Comparison of ENCODE assay signal across 8 mouse cellular contexts in genomic region chr17:87797688-87798291, GRCm38 (mm10). TPM values are rescaled to one million over a fixed set of nuclear protein-coding genes. Genes with fewer than 3 reads are reported as not detected.
DNase-seq lines count a peak whose midpoint lies in the region; ATAC-seq lines count a peak whose summit lies in the region.

Gene Kcnk12 (minus strand): TSS chr17:87797994.

- no peaks in the 10 kb centered on the region for H3K36me3 ChIP-seq in embryonic facial prominence, embryonic 12.5 days
- H3K36me3 ChIP-seq in hindbrain, embryonic 12.5 days: no peaks in the 10 kb centered on the region
- no peaks in the 10 kb centered on the region for H3K36me3 ChIP-seq in stomach, embryonic 14.5 days (ENCODE audit: control insufficient read depth, insufficient read depth, low read length)

- peak; percentile 68 for ATAC-seq in embryonic facial prominence, embryonic 12.5 days (ENCODE audit: insufficient number of reproducible peaks, insufficient read depth, low FRiP score, low TSS enrichment)
- peak; percentile 75 for ATAC-seq in hindbrain, embryonic 12.5 days (ENCODE audit: low FRiP score)
- ATAC-seq in stomach, embryonic 14.5 days (ENCODE audit: insufficient number of reproducible peaks, insufficient read depth, low FRiP score, low read depth): peak; percentile 51; the same call in 1 of the 2 replicates

- H3K9ac ChIP-seq in embryonic facial prominence, embryonic 12.5 days: 0 out of 2 replicates have a peak within 1 kb of the TSS, but pooled peaks have one; percentile 8
- peak within 1 kb of the TSS; percentile 23 for H3K9ac ChIP-seq in hindbrain, embryonic 12.5 days
- H3K9ac ChIP-seq in stomach, embryonic 14.5 days (replicated peaks; ENCODE audit: low read depth, low read length): no peak within 1 kb of the TSS

- H3K4me3 ChIP-seq in embryonic facial prominence, embryonic 12.5 days: peak within 1 kb of the TSS; percentile 45
- peak within 1 kb of the TSS; percentile 40 for H3K4me3 ChIP-seq in hindbrain, embryonic 12.5 days
- H3K4me3 ChIP-seq in stomach, embryonic 14.5 days (ENCODE audit: low read depth, low read length): peak within 1 kb of the TSS; percentile 38

- peak; percentile 78 for DNase-seq in ES-CJ7 (ENCODE audit: low read depth, low spot score)
- peak; percentile 69 for DNase-seq in adrenal gland, postnatal 14 days
- peak; percentile 75 to 77 for DNase-seq in layer of hippocampus, postnatal 25 days (ENCODE audit: extremely low spot score in 1 of 2, low spot score in 1 of 2)
- peak; percentile 65 for DNase-seq in mesoderm, embryonic 11.5 days (ENCODE audit: low read depth, low spot score)
- no peak for DNase-seq in urinary bladder, postnatal 36 days (ENCODE audit: low spot score in 2 of 2)

- peaks cover 70% of the 10 kb centered on the region for H3K27me3 ChIP-seq in embryonic facial prominence, embryonic 12.5 days
- H3K27me3 ChIP-seq in hindbrain, embryonic 12.5 days: peaks cover 80% of the 10 kb centered on the region
- peaks cover 55% of the 10 kb centered on the region for H3K27me3 ChIP-seq in stomach, embryonic 14.5 days (ENCODE audit: control insufficient read depth, insufficient read depth, low read length)

- H3K9me3 ChIP-seq in embryonic facial prominence, embryonic 12.5 days: no peaks in the 10 kb centered on the region
- H3K9me3 ChIP-seq in hindbrain, embryonic 12.5 days (replicated peaks): no peaks in the 10 kb centered on the region
- no peaks in the 10 kb centered on the region for H3K9me3 ChIP-seq in stomach, embryonic 14.5 days (ENCODE audit: control insufficient read depth, low read depth, low read length)

- H3K4me1 ChIP-seq in embryonic facial prominence, embryonic 12.5 days: peaks cover 15% of the 10 kb centered on the region
- peaks cover 25% of the 10 kb centered on the region for H3K4me1 ChIP-seq in hindbrain, embryonic 12.5 days
- no peaks in the 10 kb centered on the region; the same call in 1 of the 2 replicates for H3K4me1 ChIP-seq in stomach, embryonic 14.5 days (ENCODE audit: control insufficient read depth, insufficient read depth, low read length)

- under 1% methylated on average over 44 of the region's 46 CpGs for WGBS in embryonic facial prominence, embryonic 12.5 days
- WGBS in hindbrain, embryonic 12.5 days: 0% methylated on average over 44 of the region's 46 CpGs
- under 1% methylated on average over 45 of the region's 46 CpGs for WGBS in stomach, embryonic 14.5 days

- no peak within 1 kb of the TSS for H3K27ac ChIP-seq in embryonic facial prominence, embryonic 12.5 days
- no peak within 1 kb of the TSS for H3K27ac ChIP-seq in hindbrain, embryonic 12.5 days
- H3K27ac ChIP-seq in stomach, embryonic 14.5 days (ENCODE audit: low read length): no peak within 1 kb of the TSS

- H3K4me2 ChIP-seq in embryonic facial prominence, embryonic 12.5 days (replicated peaks): peak within 1 kb of the TSS; percentile 94
- H3K4me2 ChIP-seq in hindbrain, embryonic 12.5 days (replicated peaks): peak within 1 kb of the TSS; percentile 77
- peak within 1 kb of the TSS; percentile 79 for H3K4me2 ChIP-seq in stomach, embryonic 14.5 days (replicated peaks; ENCODE audit: low read depth, low read length)

RNA-seq across cellular contexts. Expression of gene Kcnk12, which starts in this region (rescaled TPM):
- 0.26 TPM in 1 of 2 replicates, not detected in the other for total RNA-seq in adrenal gland, postnatal 14 days (2021)
- 0.45 and 0.55 TPM in 2 replicates for polyA plus RNA-seq in embryonic facial prominence, embryonic 12.5 days (2016; fragmentation: Nextera tagmentation; extraction: Ambion mirVana)
- 0.26 and 0.58 TPM in 2 replicates for polyA plus RNA-seq in hindbrain, embryonic 12.5 days (2016; fragmentation: Nextera tagmentation; extraction: Ambion mirVana)
- total RNA-seq in layer of hippocampus, postnatal 25 days (2021): 10 to 100 TPM; 23.4 to 25.7 TPM
- polyA plus RNA-seq in stomach, embryonic 14.5 days (2014; fragmentation: Nextera tagmentation; extraction: Ambion mirVana): not detected in 2 replicates

Comparison
In these comparisons a context has a peak if more than half of its experiments do, and no peak if none do; other contexts are left out.
1. RNA of gene Kcnk12 (total RNA-seq): 23.4 to 25.7 TPM in layer of hippocampus, postnatal 25 days; 0.26 TPM in adrenal gland, postnatal 14 days; every median in the first group is over 10 times any median in the second.
2. Peak in DNase-seq in adrenal gland, postnatal 14 days; RNA of the gene not detected or under 1 TPM.
3. Peak in ATAC-seq, H3K4me3 ChIP-seq, H3K9ac ChIP-seq and H3K4me2 ChIP-seq in embryonic facial prominence, embryonic 12.5 days; RNA of the gene not detected or under 1 TPM.
4. Peak in ATAC-seq, H3K4me3 ChIP-seq, H3K9ac ChIP-seq and H3K4me2 ChIP-seq in hindbrain, embryonic 12.5 days; RNA of the gene not detected or under 1 TPM.
5. Peak in ATAC-seq, H3K4me3 ChIP-seq and H3K4me2 ChIP-seq in stomach, embryonic 14.5 days; RNA of the gene not detected or under 1 TPM.
6. DNase-seq: peak in ES-CJ7 (single experiment), layer of hippocampus, postnatal 25 days (2 of 2) and mesoderm, embryonic 11.5 days (single experiment); none in urinary bladder, postnatal 36 days (0 of 2).
7. Peak in every context shown above with its lines, with median percentiles within 50 percentile points of each other: ATAC-seq, H3K4me2 ChIP-seq and H3K4me3 ChIP-seq.